Mouse (Mus musculus): Measurements from ENCODE around the gene Mb21d2.

The Mb21d2 gene

GRCm38 (mm10) chr16:28866584-28867295 is 62.7 kb downstream of the Mb21d2 start:
- no peak for DNase-seq (ENCODE audit: extremely low read depth, insufficient read length, low spot score)

DNA sequence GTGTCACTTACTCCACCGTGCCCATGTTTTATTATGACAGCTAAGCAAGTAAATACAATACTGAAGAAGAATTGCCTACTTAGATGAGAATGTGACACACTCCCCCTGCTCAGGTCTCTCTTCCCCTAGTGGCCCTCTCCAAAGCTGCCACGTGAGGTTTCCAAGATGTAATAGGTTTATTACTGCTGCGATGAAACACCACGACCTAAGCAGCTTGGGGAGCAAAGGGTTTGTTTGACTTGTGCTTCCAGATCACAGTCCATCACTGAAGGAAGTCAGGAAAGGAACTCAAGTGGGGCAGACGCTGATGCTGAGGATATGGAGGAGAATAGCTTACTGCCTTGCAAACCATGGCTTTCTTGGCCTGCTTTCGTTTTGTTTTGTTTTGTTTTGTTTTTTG is 65.9 kb downstream of the Mb21d2 start:
- DNase-seq (ENCODE audit: extremely low read depth, insufficient read length, low spot score): no peak

GRCm38 (mm10) chr16:28862093-28862492 is 67.4 kb downstream of the Mb21d2 start:
- DNase-seq (ENCODE audit: extremely low read depth, insufficient read length, low spot score): no peak

GRCm38 (mm10) chr16:28859678-28860077 is 69.8 kb downstream of the Mb21d2 start:
- DNase-seq (ENCODE audit: extremely low read depth, insufficient read length, low spot score): no peak

GRCm38 (mm10) chr16:28859009-28859288 is 70.5 kb downstream of the Mb21d2 start:
- DNase-seq (ENCODE audit: extremely low read depth, insufficient read length, low spot score): no peak

DNA sequence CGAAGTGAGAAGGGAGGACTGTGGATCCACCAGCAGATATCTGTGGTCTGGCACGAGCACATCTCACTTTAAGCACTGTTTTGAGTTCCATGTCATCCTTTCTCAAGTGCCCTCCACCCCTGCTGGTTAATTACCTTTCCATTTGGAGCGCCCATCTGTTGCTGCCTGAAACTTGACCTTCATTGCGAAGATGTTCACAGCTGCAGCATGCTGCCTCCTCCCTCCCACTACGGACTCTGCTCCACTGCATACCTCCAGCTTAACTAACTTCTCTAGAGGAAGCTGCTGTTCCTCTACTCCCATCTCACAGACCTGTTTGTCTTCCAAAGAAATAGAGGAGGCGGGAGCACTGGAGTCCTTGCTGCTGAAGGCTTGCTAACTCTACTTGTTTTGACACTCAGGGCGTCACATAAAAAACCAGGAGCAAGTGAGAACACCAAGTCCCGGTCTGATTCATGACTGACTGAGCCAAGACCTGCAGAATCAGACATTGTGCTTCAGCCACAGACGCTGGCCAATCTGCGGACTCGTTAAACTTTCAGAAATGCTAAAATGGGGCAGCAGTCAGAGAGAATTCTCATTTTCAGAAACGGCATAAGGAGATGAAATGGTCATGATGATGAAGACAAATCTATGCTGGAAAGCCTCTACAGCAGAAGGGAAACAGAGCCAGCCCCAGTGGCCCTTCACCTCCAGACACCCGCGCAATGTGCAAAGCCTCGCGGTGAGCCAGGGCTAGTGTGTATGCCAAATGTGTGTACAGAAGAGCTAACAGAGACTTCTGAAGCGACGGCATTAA is 71.1 kb downstream of the Mb21d2 start:
- DNase-seq (ENCODE audit: extremely low read depth, insufficient read length, low spot score): no peak

GRCm38 (mm10) chr16:28851409-28851821 is 78.1 kb downstream of the Mb21d2 start:
- no peak for DNase-seq (ENCODE audit: extremely low read depth, insufficient read length, low spot score)

- DNase-seq (ENCODE audit: extremely low read depth, insufficient read length, low spot score): no peak
These were observed 78.6 kb downstream of the Mb21d2 start for GRCm38 (mm10) chr16:28850881-28851280.

DNA sequence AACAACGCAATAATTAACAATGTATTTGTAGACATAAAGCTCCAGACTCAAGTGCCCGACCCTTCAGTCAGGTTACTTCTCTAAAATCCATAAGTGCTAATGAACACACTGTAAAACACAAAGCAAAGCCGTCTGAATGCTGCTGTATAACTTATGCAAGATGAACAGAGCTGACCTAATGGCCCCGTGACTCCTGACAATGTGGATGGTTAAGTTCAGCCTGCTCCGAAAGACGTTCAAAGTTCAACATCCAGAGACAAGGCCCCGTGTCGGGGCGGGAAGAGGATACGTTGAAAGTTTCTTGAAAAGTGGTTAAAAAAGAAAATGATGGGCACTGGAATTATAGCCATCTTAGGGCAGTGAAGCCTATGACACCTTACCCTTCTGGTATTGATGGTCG is 83.3 kb downstream of the Mb21d2 start:
- no peak for DNase-seq (ENCODE audit: extremely low read depth, insufficient read length, low spot score)

DNA sequence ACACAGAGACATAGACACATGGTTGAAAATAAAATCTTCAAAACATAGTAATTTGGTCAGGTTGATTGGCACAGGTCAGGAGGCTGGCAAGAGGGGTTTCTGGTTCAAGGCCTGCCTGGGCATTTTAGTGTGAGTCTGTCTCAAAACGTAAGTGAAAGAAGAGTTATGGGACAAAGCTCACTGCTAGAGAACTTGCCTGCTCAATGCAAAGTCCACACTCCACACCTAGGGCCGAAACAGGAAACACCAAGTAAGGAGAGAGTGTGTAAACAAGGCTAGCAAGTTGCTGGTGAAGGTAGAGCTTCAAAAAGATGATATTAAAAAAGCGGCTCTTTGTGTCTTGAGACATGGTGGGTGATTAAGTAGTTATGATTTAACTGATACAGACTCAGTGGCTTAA is 84.1 kb downstream of the Mb21d2 start:
- no peak for DNase-seq (ENCODE audit: extremely low read depth, insufficient read length, low spot score)

GRCm38 (mm10) chr16:28841102-28841501 is 88.4 kb downstream of the Mb21d2 start:
- no peak for DNase-seq (ENCODE audit: extremely low read depth, insufficient read length, low spot score)

DNA sequence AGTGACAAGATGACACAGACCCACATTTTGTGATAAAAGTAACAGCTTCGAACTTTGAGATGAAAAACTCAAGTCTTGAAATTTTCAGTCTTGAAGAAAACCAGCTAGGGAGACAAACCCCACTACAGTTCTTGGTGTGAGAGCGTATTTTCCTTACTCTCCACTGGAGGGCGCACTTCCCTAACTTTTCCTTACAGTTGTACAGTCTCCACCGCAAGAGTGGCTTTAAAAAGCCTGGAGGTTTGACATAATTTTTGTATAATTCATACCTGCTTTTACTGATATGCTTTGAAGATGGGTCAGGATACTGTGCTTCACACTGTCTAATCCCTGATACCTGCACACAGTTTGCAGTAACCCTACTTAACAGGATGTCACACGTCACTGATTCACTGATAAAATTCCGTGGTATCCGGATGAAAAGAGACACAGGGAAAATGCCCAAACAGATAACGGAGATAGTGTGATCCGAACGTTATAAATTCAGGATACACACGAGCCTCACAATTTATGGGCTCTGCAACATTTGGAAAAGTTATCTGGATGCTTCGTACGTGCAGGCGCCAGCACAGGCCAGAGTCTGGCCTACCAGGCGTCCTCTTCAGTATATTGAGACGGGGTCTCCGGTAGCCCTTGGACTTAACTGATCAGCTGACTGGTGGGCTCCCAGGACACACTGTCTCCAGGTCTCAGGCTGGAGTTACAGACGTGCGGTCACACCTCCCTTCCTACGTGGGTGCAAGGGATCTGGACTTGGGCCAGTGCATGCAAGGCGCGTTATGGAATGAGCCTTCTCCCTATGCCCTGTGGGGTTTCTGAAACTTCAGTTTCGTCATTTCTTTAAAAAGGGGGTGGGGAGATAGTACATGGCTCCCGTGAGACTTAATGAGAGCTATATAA is 89.1 kb downstream of the Mb21d2 start:
- peak; percentile 30 for DNase-seq (ENCODE audit: extremely low read depth, insufficient read length, low spot score)

GRCm38 (mm10) chr16:28839575-28839974 is 89.9 kb downstream of the Mb21d2 start:
- DNase-seq (ENCODE audit: extremely low read depth, insufficient read length, low spot score): no peak

DNA sequence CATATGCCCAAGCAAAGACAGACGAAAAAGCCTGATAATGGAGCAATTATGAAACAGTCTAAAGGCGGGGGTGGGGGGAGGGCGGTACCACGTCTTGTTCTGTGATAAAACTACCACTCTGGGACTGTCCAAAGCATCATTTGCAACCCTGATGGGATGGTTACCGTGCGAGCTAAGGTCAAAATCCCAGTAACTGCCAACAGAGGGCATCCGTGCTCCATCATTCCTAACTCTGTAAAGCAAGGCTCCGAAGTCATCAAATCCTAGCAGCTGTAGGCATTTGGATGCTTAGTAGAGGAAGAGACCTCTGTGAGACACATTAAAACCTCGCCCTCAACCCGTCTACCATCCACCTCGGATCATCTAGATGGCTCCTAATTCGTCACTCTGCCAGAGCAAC is 91.5 kb downstream of the Mb21d2 start:
- DNase-seq (ENCODE audit: extremely low read depth, insufficient read length, low spot score): no peak

- DNase-seq (ENCODE audit: extremely low read depth, insufficient read length, low spot score): no peak
These were observed 97.3 kb downstream of the Mb21d2 start for GRCm38 (mm10) chr16:28832085-28832635.

DNA sequence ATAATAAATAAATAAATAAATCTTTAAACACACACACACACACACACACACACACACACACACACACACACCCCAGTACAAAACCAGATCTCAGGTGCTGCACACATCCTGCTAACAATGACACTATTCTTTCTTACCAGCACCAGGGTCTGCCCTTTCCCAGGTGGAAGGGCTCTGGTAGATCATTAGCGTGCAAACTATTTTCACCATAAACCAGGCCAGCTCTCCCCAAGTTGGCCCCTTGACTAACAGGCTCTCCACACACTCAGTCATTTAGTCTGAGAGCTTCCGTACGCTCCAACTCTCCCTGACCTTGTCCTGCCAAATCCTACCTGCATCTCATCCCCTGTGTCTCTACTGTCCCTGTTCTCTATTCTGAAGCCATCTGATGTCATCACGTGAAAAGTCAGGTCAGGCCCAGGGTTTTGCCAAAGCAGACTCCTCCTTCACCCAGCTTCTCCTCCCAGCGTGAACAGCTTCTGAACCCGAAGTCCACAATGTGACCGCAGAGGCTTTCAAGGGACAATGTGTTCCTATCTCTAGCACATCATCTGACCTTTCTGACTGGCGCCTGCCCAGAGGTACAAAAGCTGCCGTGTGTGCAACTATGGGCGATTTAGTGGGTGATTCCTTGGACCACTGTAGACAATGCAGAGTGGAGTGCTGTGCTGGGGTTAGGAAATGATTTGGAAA is 100.1 kb downstream of the Mb21d2 start:
- no peak for DNase-seq (ENCODE audit: extremely low read depth, insufficient read length, low spot score)

DNA sequence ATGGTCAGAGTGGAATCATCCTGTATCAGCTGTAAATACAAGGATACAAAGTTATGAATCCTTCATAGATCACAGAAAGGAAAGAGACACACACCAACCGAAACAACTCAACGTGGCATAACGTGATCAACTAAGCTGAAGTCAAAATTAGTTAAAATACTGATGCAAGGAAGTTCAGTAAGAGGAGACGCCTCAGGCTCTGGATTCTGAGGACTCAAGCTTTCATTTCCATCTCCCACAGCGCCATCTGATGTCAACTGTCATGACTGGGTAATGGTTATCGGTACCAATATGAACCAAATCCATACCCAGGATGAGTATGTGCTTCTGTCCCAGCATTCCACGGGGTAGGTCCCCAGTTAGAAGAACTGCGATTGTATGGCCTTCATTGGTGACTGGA is 104.7 kb downstream of the Mb21d2 start:
- DNase-seq (ENCODE audit: extremely low read depth, insufficient read length, low spot score): no peak

- DNase-seq (ENCODE audit: extremely low read depth, insufficient read length, low spot score): no peak
These were observed 107.7 kb downstream of the Mb21d2 start for GRCm38 (mm10) chr16:28821774-28822173.

- no peak for DNase-seq (ENCODE audit: extremely low read depth, insufficient read length, low spot score)
These were observed 110.7 kb downstream of the Mb21d2 start for GRCm38 (mm10) chr16:28818749-28819285.

- DNase-seq (ENCODE audit: extremely low read depth, insufficient read length, low spot score): no peak
These were observed 116.2 kb downstream of the Mb21d2 start for GRCm38 (mm10) chr16:28813290-28813689.

All from 3134 (cell line).